Mouse (Mus musculus) neural tube, embryonic 15.5 days (tissue): ENCODE measurements at regions not wholly inside any gene's neighbourhood (a gene's known extent, or its start where the extent isn't known, plus 50 kb on each side); places are given as distances from the start of the nearest gene placed in this dataset.

Source experiments
- ATAC-seq: fragments of 200-750 bp; cut with Nextera tagmentation; 2 replicates; pipeline ENCODE4 v1.8.0; 2017; ENCODE audit warnings: mild to moderate bottlenecking, moderate TSS enrichment, moderate library complexity; ENCODE audit not compliant: low FRiP score
- H3K27ac ChIP-seq: fragments of 300-500 bp; sonication (generic); replicated peaks from 2 replicates; pipeline ENCODE4 v1.5.1; 2015; ENCODE audit warnings: mild to moderate bottlenecking, inconsistent platforms
- H3K27me3 ChIP-seq: fragments of 300-500 bp; sonication (generic); replicated peaks from 2 replicates; pipeline ENCODE4 v1.6.1; 2015; ENCODE audit warnings: inconsistent platforms
- H3K36me3 ChIP-seq: fragments of 300-500 bp; sonication (generic); 2 replicates; pipeline ENCODE4 v1.6.1; 2015; ENCODE audit warnings: inconsistent platforms
- H3K4me1 ChIP-seq: fragments of 300-500 bp; sonication (generic); 2 replicates; pipeline ENCODE4 v1.6.1; 2015; ENCODE audit warnings: inconsistent platforms
- H3K4me2 ChIP-seq: fragments of 300-500 bp; sonication (generic); 2 replicates; pipeline ENCODE4 v1.6.1; 2015; ENCODE audit warnings: inconsistent platforms, mild to moderate bottlenecking, moderate library complexity
- H3K4me3 ChIP-seq: fragments of 300-500 bp; sonication (generic); replicated peaks from 2 replicates; pipeline ENCODE4 v1.5.1; 2015; ENCODE audit warnings: mild to moderate bottlenecking, inconsistent platforms
- H3K9ac ChIP-seq: fragments of 300-500 bp; sonication (generic); replicated peaks from 2 replicates; pipeline ENCODE4 v1.6.1; 2015; ENCODE audit warnings: mild to moderate bottlenecking, inconsistent platforms
- H3K9me3 ChIP-seq: fragments of 300-500 bp; sonication (generic); replicated peaks from 2 replicates; pipeline ENCODE4 v1.6.1; 2016; ENCODE audit warnings: inconsistent platforms
- WGBS: fragments of 180-500 bp; shearing (Covaris S2); methylation state at CpG from one replicate; pipeline ENCODE4 v1.1.7; 2015; ENCODE audit warnings: mixed read lengths; 5-methylcytosine and 5-hydroxymethylcytosine counted together

DNA sequence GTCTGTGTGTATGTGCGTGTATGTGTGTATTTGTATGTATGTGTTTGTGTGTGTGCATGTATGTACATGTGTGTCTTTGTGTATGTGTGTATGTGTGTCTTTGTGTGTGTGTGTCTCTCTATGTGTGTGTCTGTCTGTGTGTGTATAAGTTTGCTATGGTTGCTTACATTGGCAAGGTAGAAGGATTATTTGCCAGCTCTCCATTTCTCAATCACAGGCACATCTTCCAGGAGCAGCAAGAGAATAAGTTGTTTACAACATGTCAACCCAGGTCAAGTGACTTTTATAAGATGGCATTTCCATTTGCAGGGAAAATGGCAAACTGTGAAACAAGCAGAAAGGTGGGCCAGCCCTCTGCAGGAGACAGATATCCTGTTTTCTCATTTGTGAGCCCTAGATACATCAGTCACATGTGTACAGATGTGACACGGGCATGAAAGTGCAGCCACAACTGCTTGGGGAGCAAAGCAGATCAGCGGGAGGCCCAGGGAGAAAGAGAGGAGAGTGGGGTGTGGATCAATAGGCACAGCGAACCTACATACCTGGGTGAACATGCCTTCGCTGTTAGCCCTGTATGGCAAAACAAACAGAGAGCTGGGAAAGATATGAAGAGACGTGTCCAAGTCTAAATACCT, 86.1 kb downstream of the Psmg1 start:
- Histone ChIP-seq H3K4me3 (no peak overlapping the region), H3K9me3 (no peaks in the 10 kb centered on the region), H3K4me2 (no peak overlapping the region), H3K36me3 (no peaks in the 10 kb centered on the region), H3K27ac (no peak overlapping the region), H3K9ac (no peak overlapping the region), H3K4me1 (no peaks in the 10 kb centered on the region), H3K27me3 (no peaks in the 10 kb centered on the region)
- ATAC-seq, result no peak
- 85% methylated on average over 6 of the region's 6 CpGs for WGBS

- Histone ChIP-seq H3K27ac (no peak overlapping the region), H3K4me2 (no peak overlapping the region), H3K27me3 (no peaks in the 10 kb centered on the region), H3K4me3 (no peak overlapping the region), H3K4me1 (no peaks in the 10 kb centered on the region), H3K9ac (no peak overlapping the region), H3K9me3 (no peaks in the 10 kb centered on the region), H3K36me3 (no peaks in the 10 kb centered on the region)
- ATAC-seq, result no peak
- WGBS, result 67% methylated on average over 3 of the region's 3 CpGs
Measured at GRCm38 (mm10) chr16:95903383-95903913, 87.3 kb downstream of the Psmg1 start.

DNA sequence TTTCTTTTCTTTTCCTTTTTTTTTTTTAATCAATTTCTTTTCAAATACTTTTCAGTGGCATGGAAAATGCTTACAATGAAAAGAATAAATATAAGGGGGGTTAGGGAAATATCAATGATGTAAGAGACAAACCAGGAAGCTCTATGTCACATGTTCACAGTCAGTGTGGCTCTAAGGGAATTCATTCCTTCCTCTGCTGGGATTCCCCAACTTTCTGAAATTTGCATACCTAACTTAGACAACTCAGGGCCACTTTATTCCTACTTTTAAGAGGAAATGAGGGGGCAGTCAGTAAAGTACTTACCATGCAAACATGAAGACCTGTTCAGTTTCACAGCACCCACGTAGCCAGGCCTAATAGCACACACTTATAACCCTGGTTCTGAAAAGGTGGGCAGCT, 88.6 kb downstream of the Psmg1 start:
- ATAC-seq, result no peak
- no peak overlapping the region for H3K27ac ChIP-seq
- H3K36me3 ChIP-seq, result no peaks in the 10 kb centered on the region
- WGBS, result 86% methylated on average over 1 of the region's 1 CpGs
- H3K27me3 ChIP-seq, result no peaks in the 10 kb centered on the region
- H3K9ac ChIP-seq, result no peak overlapping the region
- H3K4me2 ChIP-seq, result no peak overlapping the region
- no peaks in the 10 kb centered on the region for H3K9me3 ChIP-seq
- H3K4me1 ChIP-seq, result no peaks in the 10 kb centered on the region
- no peak overlapping the region for H3K4me3 ChIP-seq

- ATAC-seq, result no peak
- H3K4me2 ChIP-seq, result no peak overlapping the region
- no peak overlapping the region for H3K4me3 ChIP-seq
- H3K36me3 ChIP-seq, result no peaks in the 10 kb centered on the region
- H3K9ac ChIP-seq, result no peak overlapping the region
- H3K27ac ChIP-seq, result no peak overlapping the region
- WGBS, result 80% methylated on average over 9 of the region's 9 CpGs
- H3K4me1 ChIP-seq, result no peaks in the 10 kb centered on the region
- no peaks in the 10 kb centered on the region for H3K9me3 ChIP-seq
- no peaks in the 10 kb centered on the region for H3K27me3 ChIP-seq
Measured at GRCm38 (mm10) chr16:95901388-95901787, 89.4 kb downstream of the Psmg1 start.

DNA sequence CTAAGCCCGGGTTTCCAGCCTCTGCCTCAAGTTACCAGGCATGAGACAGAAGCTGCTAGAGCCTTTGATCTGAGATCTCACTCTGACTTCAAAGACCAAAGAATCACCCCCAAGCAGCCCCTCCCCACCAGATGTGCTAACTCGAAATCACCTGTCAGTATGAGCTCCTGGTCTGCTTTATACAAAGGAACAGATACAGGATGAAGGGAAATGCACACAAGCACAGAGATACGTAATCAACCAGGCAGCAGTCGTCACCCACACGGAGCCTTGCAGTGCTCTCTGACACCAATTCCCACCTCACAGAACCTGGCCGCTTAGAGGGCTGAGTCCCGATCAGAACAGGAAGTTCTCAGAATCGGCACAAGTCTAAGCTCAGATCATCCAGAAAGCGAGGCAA, 90.6 kb downstream of the Psmg1 start:
- no peak overlapping the region for H3K9ac ChIP-seq
- no peaks in the 10 kb centered on the region for H3K36me3 ChIP-seq
- H3K27me3 ChIP-seq, result no peaks in the 10 kb centered on the region
- no peak overlapping the region for H3K27ac ChIP-seq
- no peak overlapping the region for H3K4me3 ChIP-seq
- WGBS, result 86% methylated on average over 9 of the region's 9 CpGs
- no peaks in the 10 kb centered on the region for H3K9me3 ChIP-seq
- no peak overlapping the region for H3K4me2 ChIP-seq
- no peaks in the 10 kb centered on the region for H3K4me1 ChIP-seq
- ATAC-seq, result no peak

DNA sequence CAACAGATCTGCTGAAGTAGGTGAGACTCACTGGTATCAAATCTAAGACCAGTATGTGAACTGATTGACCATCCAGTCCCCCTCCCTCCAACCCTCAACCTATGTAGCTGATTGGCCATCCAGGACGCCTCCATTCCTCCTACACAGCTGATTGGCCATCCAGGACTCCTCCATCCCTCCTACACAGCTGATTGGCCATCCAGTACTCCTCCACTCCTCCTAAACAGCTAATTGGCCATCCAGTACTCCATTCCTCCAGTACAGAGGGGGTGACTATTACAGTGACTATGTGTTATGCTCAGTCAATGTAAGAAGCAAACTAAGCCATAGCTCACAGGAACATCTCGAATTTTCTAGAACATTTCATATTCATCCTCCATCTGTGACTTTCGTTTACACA, 91.1 kb downstream of the Psmg1 start:
- H3K4me2 ChIP-seq, result no peak overlapping the region
- no peak overlapping the region for H3K4me3 ChIP-seq
- no peak overlapping the region for H3K9ac ChIP-seq
- 83% methylated on average over 3 of the region's 3 CpGs for WGBS
- no peaks in the 10 kb centered on the region for H3K9me3 ChIP-seq
- no peak overlapping the region for H3K27ac ChIP-seq
- H3K27me3 ChIP-seq, result no peaks in the 10 kb centered on the region
- no peaks in the 10 kb centered on the region for H3K4me1 ChIP-seq
- no peak for ATAC-seq
- no peaks in the 10 kb centered on the region for H3K36me3 ChIP-seq

DNA sequence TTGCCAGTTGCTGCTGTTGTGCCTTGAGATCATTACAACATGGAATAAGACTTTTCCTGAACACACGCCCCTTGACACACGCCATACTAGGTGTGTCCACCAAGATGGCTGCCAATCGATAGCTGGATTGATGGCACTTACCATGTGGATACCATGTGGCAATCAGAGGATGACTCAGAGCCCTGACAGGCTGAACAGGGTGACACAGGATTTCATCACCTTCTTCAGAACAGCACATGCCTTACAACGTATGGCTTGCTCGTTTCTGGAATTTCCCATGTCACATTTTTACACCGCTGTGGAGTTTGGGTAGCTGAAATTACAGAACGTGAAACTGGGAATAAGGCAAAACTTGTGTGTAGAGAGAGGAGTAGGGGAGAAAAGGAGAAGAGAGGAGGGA, 92.9 kb downstream of the Psmg1 start:
- no peaks in the 10 kb centered on the region for H3K4me1 ChIP-seq
- no peaks in the 10 kb centered on the region for H3K27me3 ChIP-seq
- no peak overlapping the region for H3K9ac ChIP-seq
- no peak overlapping the region for H3K4me3 ChIP-seq
- no peak for ATAC-seq
- 92% methylated on average over 7 of the region's 7 CpGs for WGBS
- no peak overlapping the region for H3K4me2 ChIP-seq
- no peaks in the 10 kb centered on the region for H3K36me3 ChIP-seq
- no peaks in the 10 kb centered on the region for H3K9me3 ChIP-seq
- no peak overlapping the region for H3K27ac ChIP-seq

- H3K27me3 ChIP-seq, result no peaks in the 10 kb centered on the region
- ATAC-seq, result no peak
- H3K9ac ChIP-seq, result no peak overlapping the region
- H3K4me1 ChIP-seq, result no peaks in the 10 kb centered on the region; the same call in 1 of the 2 replicates
- no peak overlapping the region for H3K4me3 ChIP-seq
- no peaks in the 10 kb centered on the region for H3K36me3 ChIP-seq
- no peak overlapping the region for H3K4me2 ChIP-seq
- H3K27ac ChIP-seq, result no peak overlapping the region
- whole genome bisulfite sequencing, result 79% methylated on average over 6 of the region's 6 CpGs
- no peaks in the 10 kb centered on the region for H3K9me3 ChIP-seq
Measured at GRCm38 (mm10) chr16:95896126-95896525, 94.6 kb downstream of the Psmg1 start.

GRCm38 (mm10) chr16:95893534-95894290, 97.0 kb downstream of the Psmg1 start:
- no peaks in the 10 kb centered on the region for H3K9me3 ChIP-seq
- no peak overlapping the region for H3K27ac ChIP-seq
- H3K27me3 ChIP-seq, result no peaks in the 10 kb centered on the region
- H3K4me2 ChIP-seq, result no peak overlapping the region
- H3K36me3 ChIP-seq, result no peaks in the 10 kb centered on the region
- H3K4me3 ChIP-seq, result no peak overlapping the region
- WGBS, result 80% methylated on average over 6 of the region's 6 CpGs
- ATAC-seq, result no peak
- no peaks in the 10 kb centered on the region; the same call in 1 of the 2 replicates for H3K4me1 ChIP-seq
- no peak overlapping the region for H3K9ac ChIP-seq

DNA sequence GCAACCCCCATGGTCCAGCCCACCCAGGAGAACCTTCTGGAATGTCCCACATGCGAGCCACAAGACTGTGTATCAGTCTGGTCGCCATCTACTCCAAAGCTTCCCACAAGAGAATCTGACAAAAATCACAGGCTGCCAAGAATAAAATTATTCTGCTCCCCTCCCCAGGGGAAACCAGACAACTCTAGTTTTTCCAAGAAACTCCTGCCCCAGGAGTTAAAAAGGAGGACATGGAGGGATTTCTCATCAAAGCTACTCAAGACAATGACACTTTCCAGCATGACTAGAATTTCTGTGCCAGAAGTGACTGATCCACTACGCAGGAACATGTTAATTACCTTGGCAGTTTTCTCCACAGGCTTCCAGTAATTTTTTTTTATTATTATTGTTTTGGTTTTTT, 98.4 kb downstream of the Psmg1 start:
- H3K4me2 ChIP-seq, result no peak overlapping the region
- H3K27ac ChIP-seq, result no peak overlapping the region
- no peak overlapping the region for H3K9ac ChIP-seq
- H3K4me1 ChIP-seq, result no peaks in the 10 kb centered on the region; the same call in 1 of the 2 replicates
- no peak overlapping the region for H3K4me3 ChIP-seq
- no peaks in the 10 kb centered on the region for H3K36me3 ChIP-seq
- no peaks in the 10 kb centered on the region for H3K27me3 ChIP-seq
- no peak for ATAC-seq
- 60% methylated on average over 3 of the region's 3 CpGs for WGBS
- no peaks in the 10 kb centered on the region for H3K9me3 ChIP-seq

DNA sequence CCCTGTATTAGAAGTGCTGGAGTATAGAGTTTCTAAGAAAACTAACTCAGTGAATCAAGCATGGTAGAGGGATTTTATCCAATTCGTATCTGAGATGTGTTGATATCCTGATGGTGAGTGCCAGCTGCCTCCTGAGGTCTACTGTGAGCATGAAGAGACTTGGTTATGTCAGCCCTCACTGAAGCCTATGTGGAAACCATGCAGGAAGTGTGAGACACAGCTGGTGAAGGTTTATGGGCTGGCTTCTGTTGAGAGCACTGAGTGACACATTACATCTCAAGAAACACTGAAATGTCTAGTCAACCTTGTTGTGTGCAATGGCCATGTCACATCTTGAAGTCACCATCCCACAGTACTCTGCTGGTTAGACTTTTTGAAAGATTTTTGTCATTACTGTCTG, 104.6 kb downstream of the Psmg1 start:
- no peak for ATAC-seq
- H3K36me3 ChIP-seq, result no peaks in the 10 kb centered on the region
- no peak overlapping the region for H3K4me3 ChIP-seq
- H3K9me3 ChIP-seq, result no peaks in the 10 kb centered on the region
- H3K4me2 ChIP-seq, result no peak overlapping the region
- no peaks in the 10 kb centered on the region for H3K4me1 ChIP-seq
- no peak overlapping the region for H3K9ac ChIP-seq
- no peaks in the 10 kb centered on the region for H3K27me3 ChIP-seq
- H3K27ac ChIP-seq, result no peak overlapping the region
- 79% methylated on average over 1 of the region's 1 CpGs for WGBS

DNA sequence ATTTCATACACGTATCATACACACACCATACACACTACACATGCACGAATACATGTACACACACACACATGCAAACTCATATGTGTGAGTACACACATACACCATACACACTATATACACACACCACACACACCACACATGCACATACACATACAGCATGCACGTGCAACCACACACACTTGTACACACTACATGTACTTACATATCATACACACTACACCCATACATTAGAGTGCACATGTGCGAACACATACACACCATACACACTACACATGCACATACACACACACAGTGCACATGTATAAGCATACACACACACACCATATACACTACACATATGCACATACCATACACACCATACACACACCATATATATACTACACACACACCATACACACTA, 117.5 kb downstream of the Psmg1 start:
- H3K9ac ChIP-seq, result no peak overlapping the region
- WGBS, result 98% methylated on average over 4 of the region's 4 CpGs
- ATAC-seq, result no peak
- H3K36me3 ChIP-seq, result no peaks in the 10 kb centered on the region
- H3K27me3 ChIP-seq, result no peaks in the 10 kb centered on the region
- H3K4me2 ChIP-seq, result no peak overlapping the region
- H3K9me3 ChIP-seq, result no peaks in the 10 kb centered on the region
- H3K27ac ChIP-seq, result no peak overlapping the region
- H3K4me1 ChIP-seq, result no peaks in the 10 kb centered on the region
- H3K4me3 ChIP-seq, result no peak overlapping the region
